Mouse (Mus musculus) embryo, embryonic 10.5 days (tissue): ENCODE measurements at regions not wholly inside any gene's neighbourhood (a gene's known extent, or its start where the extent isn't known, plus 50 kb on each side); places are given as distances from the start of the nearest gene placed in this dataset.

Source experiments
- DNase-seq: peaks from one replicate; pipeline ENCODE4 v3.0.0-alpha.2; 2015; ENCODE audit warnings: low spot score

DNA sequence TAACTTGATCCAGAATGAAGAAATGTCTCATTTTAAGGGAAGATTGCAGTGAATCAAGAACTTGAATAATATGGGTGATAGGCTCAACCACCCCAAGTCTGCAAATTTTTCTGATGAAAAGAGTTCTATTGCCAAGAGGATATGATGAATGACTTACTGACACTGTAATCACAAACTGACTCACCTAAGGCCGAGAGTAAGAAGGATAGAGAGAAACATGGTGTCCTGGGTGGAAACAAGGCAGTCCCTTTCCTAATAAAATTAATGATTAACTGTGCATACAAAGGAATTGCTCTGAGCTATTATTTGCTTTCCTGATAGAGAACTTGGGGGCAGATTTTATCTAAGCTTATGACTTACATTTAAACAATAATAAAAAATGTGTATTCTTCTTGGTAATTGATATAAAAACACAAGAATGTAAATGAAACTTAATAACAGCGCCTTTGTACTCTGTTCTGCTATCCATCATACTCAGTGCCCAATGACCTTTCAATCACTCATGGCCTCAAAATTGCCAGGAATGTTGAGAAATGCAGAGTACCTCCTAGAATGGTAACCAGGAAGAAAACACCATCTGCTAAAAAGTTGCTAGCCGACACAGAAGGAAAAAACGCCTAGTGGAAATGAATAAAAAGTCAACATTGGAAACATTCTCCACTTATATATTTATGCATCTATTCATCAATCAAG lies 606.7 kb downstream of the Efnb2 start:
- no peak for DNase-seq

DNA sequence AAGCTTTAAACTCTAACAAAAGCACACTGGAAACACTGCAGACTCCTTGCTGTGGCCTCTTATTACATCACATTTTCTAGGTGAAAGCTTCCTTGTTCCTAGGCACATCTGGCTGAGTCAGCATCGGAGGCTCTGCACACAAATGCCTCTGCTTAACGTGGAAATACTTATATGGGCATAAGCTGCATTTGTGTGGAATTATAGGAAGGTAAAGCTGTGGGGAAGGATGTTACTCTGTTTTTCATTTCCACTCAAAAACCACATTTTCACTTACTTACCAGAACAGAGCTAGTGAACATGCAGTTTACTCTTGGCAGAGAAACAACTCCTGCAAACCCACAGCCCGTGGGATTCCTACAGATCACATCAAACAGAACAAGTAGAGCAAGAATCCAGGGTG lies 609.9 kb downstream of the Efnb2 start:
- DNase-seq = peak; percentile 40

DNA sequence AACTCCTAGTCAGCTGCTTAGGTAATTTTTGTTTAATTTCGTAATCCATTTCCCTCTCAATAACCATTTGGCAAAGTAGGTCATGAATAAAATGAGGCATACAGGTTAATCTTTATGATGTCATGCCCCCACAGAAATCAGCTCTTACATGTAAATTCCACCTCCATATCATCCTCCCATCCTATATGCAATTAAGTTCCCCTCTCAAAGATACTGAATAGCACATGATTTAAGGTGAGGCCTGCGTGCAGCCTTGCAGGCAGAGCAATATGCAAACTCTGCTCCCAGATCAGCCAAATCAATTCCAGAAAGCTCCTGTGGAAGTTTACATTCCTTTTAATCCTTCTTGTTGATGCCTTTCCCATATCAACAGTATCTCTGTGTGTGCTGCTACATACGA lies 610.3 kb downstream of the Efnb2 start:
- no peak for DNase-seq

DNA sequence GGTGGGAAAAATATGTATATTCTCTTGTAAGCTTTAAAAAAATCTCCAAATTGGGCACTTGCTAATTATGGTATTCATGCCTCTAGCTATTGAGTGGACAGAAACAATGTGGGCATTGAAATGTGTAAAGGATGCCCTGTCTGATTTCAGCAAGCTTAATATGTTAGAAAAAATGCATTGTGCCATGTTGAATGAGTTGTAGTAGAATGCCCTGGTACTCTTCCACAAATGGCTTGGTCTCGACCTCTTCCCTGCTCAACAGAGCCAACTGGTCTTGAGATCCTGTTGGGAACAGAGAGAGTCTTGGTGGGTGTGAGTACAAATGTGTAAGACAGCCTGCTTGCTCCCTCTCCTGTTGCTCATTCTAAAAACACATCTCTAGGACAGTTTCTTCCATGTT lies 616.1 kb downstream of the Efnb2 start:
- no peak for DNase-seq

DNA sequence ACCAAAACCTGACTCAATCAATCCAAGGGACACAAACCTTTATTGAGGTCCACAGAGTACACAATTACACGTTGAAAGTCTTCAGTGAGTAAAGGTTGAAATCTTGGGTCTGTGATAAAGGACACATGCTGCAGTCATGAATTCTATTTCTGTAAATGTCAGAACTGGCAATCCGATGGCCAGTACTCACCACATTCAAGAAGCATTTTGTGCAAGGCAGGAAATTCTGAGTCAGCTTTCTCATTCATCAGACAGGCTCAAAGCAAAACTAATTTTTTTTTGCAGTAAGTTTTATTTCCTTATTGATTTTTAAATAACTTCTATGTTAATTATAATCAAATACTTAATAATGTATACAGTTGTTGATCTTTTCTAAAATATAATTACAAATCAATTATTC lies 616.7 kb downstream of the Efnb2 start:
- DNase-seq = no peak

DNA sequence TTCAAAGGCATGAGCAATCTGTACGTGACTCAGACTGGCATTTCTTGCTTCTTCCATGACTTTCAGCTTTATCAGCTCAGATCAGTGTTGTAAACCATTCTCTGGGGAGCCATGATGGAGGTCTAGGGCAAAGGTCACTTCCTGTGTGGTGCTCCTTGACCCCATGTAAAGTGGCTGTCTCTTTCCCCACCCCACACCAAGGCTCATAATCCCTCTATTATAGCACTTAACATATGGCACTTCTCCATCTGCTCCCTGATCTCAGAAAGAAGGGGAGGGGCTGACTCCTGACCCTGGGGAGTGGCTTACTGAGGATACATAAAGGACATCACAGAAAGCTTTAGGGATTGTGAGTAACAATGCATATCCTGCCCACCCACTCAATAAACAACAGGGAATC lies 623.1 kb downstream of the Efnb2 start:
- DNase-seq = peak; percentile 83

DNA sequence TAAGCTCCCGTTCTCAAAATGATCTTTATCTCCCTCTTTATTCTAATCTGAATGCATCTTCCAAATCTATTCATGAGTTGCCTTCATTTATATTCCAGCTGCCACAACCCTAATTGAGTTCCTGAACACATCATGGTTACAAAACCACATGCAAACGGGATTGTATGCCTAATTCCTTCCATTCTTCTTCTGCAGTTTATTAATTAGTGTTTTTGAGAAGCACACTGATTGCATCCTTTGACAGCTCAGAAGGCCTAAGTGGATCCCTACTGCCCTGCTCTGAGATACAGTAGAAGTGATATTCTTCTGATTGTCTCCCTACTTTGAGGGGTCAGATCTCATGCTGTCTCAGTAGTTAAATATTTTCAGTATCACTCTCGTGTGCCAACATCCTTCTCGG lies 649.9 kb downstream of the Efnb2 start:
- no peak for DNase-seq

DNA sequence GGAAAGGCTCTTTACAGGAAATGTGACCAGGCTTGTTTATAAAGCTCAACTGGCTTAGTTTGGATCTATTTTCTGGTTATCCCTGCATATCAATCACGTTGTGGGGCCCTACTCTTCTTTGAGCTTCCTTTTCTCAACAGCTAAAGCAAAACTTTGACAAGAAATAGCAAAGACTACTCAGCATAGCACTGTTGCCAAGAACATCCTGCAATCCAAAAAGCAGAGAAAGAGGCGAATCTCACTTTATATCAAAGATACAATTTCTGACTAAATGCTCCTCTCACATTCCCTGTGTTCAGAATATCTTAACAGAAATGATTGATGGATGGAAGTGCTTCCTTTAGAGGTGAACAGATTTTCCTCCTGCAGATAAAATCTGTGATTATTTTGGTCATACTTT lies 666.1 kb downstream of the Efnb2 start:
- no peak for DNase-seq

DNA sequence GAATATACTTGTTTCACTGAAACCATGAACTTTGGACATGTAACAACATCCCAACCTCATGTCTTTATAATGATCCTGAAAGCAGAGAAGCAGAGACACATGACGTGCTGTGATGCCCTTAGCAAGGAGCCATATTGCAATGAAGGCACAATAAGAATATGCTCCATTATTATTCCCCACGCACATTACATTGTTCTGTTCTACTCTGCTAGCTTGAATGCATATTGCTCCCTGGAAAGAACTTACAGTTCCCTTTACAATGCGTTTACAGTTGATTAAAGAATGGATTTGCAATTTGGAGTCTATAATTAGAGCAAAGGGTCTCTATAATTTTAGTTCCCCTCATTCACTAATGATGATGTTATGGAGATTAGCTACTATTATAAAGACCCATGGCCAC lies 672.2 kb downstream of the Efnb2 start:
- no peak for DNase-seq

DNA sequence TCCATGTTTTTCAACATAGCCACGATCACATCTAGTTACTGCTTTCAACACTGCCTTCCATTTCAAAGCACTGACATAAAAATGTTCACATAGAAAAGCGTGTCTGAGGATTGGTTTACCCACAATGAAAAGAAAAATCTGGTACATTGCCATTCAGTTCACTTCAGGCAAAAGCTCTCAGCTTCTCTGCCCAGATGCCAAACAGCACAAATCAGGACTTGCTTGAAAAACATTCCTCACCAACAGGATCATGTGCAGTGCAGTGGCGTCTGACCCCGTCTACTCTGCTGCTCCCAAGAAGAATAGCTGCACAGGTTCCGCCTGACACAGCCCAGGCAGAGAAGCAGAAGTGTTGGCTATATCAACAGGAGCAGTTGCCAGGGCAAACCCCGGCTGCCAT lies 684.0 kb downstream of the Efnb2 start:
- no peak for DNase-seq

DNA sequence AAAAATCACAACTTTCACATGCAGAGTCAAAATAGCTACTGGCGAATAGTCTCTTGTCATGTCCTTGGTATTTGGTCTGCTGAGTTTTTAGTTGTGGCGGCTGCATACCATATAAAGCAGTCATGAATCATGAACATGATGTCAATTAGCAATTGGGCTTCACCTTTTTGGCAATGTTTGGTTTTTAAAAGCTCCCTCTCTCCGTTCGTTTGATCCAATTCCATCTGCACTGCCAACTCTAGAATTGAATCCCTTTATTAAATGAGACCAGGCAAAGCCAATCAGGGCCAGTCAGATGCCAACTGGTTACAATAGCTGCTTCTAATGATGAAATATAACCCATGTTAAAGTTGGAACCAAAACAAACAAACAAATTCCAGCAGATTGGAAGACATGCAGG lies 687.3 kb downstream of the Efnb2 start:
- DNase-seq = no peak

DNA sequence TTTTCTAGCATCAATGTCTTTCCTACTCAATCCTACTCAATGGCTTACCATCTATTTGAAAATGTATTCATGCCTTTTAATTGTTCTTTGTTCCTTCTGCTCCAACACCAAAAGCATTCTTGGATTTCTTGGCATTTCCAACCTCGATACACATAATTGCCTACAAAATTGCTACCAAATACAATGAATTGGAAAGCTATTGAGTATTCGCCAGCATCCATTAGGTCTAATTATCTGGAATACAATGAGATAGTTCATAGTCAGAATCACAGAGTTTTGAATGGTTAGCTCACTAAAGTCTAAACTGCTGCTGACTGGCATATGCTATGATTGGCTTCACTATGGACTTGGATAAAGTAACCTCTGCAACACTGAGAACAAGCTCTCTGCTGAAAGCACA lies 696.8 kb downstream of the Efnb2 start:
- DNase-seq = no peak

DNA sequence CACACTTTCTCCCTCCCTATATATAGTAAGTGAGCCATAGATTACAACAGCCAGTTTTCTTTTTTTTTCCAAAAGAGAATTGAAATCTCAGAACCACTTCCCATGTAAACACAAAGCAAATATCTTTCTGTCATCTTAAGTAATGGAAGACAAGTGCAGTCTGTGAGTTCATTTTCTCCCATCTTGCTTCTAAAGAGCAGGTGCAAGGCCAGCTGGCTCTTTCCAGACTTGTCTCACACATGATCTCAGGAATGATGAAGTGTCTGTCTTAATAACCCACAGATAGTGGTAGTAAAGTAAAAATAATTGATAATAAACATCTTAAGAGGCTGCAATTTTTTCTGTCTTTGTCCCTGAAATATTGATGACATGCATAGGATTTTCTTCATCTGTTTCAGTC lies 704.3 kb downstream of the Efnb2 start:
- no peak for DNase-seq

DNA sequence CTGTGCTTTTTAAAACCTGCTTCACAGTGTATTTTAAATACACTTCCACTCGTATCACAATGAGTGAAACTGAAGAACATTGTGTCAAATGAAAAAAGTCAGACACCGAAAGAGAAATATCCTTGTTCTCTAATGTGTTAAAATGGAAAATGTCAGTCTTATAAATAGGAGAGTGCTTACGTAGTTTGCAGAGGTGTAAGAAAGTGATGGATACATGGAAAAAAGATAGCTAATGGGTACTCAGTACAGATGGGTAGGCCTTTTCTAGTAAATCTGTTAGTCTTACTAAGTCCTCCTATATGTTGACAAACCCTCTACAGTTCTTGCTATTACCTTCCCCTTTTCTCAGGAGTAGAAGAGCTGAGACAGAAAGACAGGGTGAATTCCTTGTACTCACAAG lies 706.2 kb downstream of the Efnb2 start:
- no peak for DNase-seq

DNA sequence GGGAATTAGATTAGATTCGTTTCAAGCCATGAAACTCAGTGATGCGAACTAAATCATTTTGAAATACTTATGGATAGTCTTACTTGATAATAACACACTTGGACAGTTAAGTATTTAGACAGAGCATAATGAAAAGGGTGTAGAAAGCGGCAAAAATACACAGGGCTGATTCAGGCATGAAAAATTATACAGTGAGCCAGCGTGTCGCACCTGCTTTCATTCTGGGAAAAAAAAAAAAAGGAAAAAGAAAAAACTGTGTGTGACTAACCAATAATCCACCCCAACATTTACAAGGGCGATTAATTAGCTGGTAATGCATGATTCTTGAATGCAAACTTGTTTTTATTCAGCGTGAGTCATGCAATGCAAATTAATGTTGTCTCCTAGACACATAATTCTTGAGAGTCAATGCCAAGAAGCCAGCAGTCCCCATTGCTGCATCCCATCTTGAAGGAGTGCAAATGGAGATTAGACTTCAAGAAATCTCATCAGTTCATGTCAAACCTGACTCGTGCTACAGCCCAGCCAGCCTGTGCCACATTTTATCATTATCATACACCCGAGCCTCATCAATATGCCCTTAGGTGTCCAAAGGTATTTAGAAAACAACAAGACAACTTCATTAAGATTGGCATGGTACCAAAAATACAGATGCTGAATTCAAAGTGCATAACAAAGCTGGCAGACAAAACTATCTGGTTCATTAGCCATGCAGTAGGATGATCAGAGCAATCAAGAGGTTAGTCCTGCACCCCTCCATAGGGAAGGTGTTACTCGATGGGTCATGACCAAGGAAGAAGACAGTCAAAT lies 714.9 kb downstream of the Efnb2 start:
- no peak for DNase-seq

DNA sequence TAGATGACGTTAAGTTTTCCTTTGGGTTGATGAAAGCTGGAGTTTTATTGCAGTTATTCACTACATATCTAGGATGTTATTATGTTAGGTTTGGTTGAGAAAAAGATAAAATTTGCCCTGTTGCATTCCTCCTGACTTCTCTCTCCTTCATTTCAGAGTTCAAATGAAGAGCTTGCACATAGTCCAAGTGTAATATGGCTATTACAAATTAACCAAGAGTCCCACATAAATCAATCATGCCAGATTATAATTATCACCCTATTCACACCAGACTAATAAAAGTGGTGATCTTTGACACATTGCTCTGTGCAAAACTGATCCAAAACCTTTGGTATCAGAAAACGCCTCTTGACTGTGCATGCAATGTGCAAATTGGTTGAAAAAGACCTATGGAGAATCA lies 724.4 kb downstream of the Efnb2 start:
- DNase-seq = no peak

DNA sequence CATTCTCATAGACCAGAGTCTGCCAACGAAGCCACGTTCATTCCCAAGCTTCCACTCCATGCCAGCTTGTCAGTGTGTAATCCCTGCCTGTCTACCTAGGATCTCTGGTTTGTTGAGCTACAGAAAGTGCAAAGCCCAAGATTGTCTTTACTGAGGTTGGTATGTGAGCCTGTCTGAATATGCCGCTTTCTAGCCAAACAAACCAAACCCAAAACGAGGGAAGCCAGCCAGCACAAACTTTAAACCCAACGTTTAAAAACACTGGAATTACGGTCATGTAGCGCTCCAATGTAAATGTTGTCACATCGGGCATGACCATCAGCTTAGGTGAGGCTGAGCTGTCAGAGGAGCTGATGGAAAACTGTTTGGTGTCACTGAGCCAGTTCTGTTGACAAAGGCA lies 741.6 kb downstream of the Efnb2 start:
- no peak for DNase-seq

DNA sequence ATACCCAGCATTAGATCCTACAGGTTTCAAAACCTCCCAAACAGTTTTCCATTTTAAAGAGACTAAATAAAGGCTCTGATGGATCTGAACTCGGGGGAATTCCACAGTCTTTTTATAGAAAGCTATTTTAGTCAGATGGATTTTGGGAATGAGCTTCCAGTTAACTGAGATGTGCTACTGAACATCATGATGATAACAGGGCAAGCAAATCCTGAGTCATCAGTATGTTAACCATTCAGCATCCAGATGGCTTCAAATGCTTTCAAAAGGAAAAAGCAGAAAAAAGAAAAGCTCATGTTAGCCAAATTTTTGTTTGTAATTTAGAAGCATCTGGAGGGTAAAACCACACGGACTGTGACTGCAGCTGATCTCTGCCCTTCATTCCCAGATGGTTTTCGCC lies 766.7 kb downstream of the Efnb2 start:
- no peak for DNase-seq

DNA sequence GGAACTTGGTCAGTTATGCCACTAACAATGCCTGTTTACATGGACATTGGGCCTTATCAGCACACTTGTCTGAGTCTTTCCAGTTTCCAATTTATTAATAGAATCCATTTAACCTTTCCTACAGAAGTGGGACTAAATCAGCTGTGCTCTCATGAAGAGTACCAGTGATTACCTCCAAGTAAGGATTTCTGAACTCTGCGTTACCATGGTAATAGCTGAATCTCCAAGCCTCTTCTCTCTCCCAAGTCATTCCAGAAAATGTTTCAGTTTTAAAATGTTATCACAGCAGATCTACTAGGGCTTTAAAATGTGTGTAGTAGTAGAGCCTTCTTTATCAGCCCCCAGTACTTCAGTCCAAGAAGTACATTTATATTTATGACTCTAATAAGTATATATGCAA lies 807.9 kb downstream of the Efnb2 start:
- no peak for DNase-seq

DNA sequence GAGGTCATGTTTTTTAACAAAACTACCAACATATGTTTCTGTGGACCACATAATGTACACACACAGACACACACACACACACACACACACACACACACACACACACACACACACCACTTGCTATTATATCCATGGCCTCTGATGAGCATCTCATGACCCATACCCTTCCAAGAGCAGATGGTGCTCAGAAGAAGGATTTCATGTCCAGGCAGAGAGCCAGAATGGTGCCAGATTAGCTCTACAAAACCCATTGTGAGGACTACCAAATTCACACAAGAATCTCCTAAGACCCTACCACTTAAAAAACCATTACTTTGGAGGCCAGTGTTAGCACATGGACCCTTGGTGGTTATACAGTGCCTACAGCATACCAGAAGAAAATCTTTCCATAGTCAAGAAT lies 810.5 kb downstream of the Efnb2 start:
- no peak for DNase-seq

DNA sequence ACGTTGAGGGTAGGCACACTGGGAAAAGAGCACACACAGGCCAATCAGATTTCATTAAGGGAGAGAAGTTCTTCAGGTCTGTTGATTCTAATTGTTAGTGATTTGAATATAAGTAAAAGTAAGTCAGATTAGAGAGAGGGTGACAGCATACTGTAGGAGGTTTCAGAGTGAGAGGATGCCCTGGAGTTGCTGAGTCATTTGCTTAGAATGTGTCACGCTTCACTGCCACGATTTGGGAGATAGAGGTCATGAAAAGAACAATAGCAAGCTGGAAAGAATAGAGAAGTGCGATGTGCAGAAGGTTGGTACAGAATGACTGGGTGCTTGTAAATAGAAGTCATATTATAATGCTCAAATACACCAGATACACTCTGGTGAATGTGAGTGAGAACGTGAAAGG lies 829.1 kb downstream of the Efnb2 start:
- no peak for DNase-seq

DNA sequence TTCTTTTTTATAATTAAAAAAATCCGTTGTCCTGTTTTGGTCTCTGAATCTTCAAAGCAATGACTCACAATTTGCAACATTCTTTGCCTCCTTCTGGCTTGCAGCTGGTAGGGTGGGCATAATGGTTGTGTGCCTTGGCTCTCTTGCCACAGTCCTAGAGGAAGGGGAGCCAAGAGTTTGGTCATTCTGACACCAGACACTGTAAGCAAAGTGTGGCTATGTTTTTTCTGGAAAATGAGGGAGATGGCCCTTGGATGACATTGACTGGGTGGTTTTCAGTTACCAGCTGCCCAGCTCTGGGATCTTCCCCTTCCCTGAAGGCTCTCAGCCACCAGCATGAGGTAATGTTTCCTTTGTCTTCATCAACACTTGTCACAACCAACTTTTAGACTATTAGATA lies 833.2 kb downstream of the Efnb2 start:
- no peak for DNase-seq

DNA sequence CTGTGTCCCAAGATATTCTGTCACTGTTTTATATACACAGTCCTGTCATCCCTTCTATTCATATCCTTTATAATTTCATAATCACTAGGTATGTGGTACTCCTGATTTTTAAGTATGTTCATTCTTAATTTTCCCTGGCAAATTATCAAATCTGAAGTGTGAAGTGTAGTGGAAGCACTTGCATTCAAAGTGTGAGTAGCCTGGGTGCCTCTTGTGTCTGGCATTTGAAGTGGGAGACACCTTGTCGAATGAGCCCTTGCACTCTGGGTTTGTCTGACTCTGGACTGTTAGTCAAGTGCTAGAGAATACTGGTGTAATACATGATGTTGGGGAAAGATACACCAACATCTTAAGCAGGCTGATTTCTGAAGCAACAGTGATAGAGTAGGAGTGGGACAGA lies 852.6 kb downstream of the Efnb2 start:
- no peak for DNase-seq

DNA sequence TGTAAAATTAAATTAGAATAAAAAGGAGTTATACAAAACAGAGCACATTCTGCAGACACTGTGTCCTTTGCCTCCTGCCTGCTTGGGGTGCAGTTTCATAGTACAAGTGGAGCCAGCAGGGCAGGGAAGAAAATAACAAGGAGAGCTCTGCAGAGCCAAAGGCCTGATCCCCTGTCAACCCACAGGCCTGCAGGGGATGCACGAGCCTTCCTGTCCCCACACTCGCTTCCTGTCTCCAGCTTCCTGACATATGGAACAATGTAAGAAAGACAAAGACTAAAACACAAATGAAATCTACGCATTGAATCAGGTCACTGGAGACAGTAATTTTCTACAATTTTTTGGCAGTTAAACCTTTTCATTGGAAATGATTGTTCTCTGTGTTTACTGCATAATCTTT lies 861.8 kb downstream of the Efnb2 start:
- no peak for DNase-seq
